In the genomic region with DNA sequence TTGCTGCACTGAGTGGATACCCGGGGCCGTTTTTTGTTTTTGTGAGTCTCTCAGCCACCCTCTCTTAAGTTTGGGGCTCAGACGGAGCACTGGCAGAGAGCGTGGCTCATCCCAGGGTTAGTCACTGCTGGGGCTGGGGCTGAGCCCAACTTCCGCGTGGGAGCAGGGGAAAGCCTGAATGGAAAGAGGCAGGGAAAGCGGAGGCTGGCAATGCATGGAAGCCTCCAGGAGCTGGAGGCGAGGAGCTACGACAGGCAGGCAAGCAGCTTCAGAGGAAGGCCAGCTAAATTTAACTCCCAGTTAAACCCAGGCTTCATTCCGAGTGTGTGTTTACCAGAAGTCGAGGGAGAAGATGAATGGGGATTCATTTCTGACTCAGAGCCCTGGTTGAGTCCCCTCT, we compare ENCODE assay signal across 8 mouse cellular contexts. TPM values are rescaled to one million over a fixed set of nuclear protein-coding genes. Genes with fewer than 3 reads are reported as not detected.
A peak's percentile ranks its signal among the peaks of the same experiment; 100 is the strongest.
DNase-seq lines count a peak whose midpoint lies in the region; ATAC-seq and TF ChIP-seq lines count a peak whose summit lies in the region.
"Had no signal": no experiment of that assay in that cellular context is flagged by ENCODE, and none has a peak within 500 bp of the region (broad histone marks: within the 10 kb centered on the region; RNA-seq: fewer than 3 reads in every experiment).

No protein-coding gene starts in this region.

- no peak for ATAC-seq in embryonic facial prominence, embryonic 11.5 days (replicated peaks; ENCODE audit: insufficient number of reproducible peaks, low FRiP score, low TSS enrichment, low read depth)
- ATAC-seq in intestine, postnatal 0 days = no peak

- 27% methylated on average over 11 of the region's 11 CpGs for WGBS in embryonic facial prominence, embryonic 11.5 days
- 32% methylated on average over 11 of the region's 11 CpGs for WGBS in intestine, postnatal 0 days
- 18% methylated on average over 11 of the region's 11 CpGs for WGBS in cerebellum, adult 2 months

- no peak overlapping the region for H3K27ac ChIP-seq in embryonic facial prominence, embryonic 11.5 days (replicated peaks; ENCODE audit: low read depth, low read length)
- H3K27ac ChIP-seq in intestine, postnatal 0 days (ENCODE audit: low read depth, low read length) = no peak overlapping the region
- no peak overlapping the region for H3K27ac ChIP-seq in cerebellum, adult 2 months (ENCODE audit: insufficient read depth, low read length)
- H3K27ac ChIP-seq: neural tube, embryonic 12.5 days had no signal

- H3K4me3 ChIP-seq in embryonic facial prominence, embryonic 11.5 days (ENCODE audit: low read depth, low read length) = no peak overlapping the region
- H3K4me3 ChIP-seq in intestine, postnatal 0 days (ENCODE audit: low read depth, low read length) = no peak overlapping the region
- H3K4me3 ChIP-seq in cerebellum, adult 2 months (replicated peaks; ENCODE audit: insufficient read depth, low read depth, low read length) = no peak overlapping the region
- H3K4me3 ChIP-seq: neural tube, embryonic 12.5 days had no signal

- TF ChIP-seq POLR2A in cerebellum, adult 2 months (IDR thresholded peaks at IDR 0.05; ENCODE audit: borderline replicate concordance, insufficient read depth, low read length) = no peak

- no peaks in the 10 kb centered on the region for H3K9me3 ChIP-seq in embryonic facial prominence, embryonic 11.5 days (replicated peaks; ENCODE audit: control insufficient read depth, low read length)
- no peaks in the 10 kb centered on the region for H3K9me3 ChIP-seq in intestine, postnatal 0 days (ENCODE audit: control insufficient read depth)
- H3K9me3 ChIP-seq: neural tube, embryonic 12.5 days had no signal

- no peaks in the 10 kb centered on the region for H3K36me3 ChIP-seq in embryonic facial prominence, embryonic 11.5 days (replicated peaks; ENCODE audit: control insufficient read depth, insufficient read depth, low read depth, low read length)
- H3K36me3 ChIP-seq in intestine, postnatal 0 days (ENCODE audit: control insufficient read depth, insufficient read depth) = no peaks in the 10 kb centered on the region
- H3K36me3 ChIP-seq: neural tube, embryonic 12.5 days had no signal

- H3K4me1 ChIP-seq in embryonic facial prominence, embryonic 11.5 days (ENCODE audit: control insufficient read depth, insufficient read depth, low read length) = no peaks in the 10 kb centered on the region
- no peaks in the 10 kb centered on the region for H3K4me1 ChIP-seq in intestine, postnatal 0 days (replicated peaks; ENCODE audit: control insufficient read depth, insufficient read depth, low read length)
- H3K4me1 ChIP-seq in cerebellum, adult 2 months (ENCODE audit: control insufficient read depth, insufficient read depth, low read length) = no peaks in the 10 kb centered on the region

- peak; percentile 49 for DNase-seq in ovary, postnatal 36 days (ENCODE audit: low spot score)
- DNase-seq in ovary, postnatal 14 days (ENCODE audit: low spot score) = no peak
- DNase-seq in embryonic facial prominence, embryonic 11.5 days (ENCODE audit: low spot score) = no peak
- peak; percentile 92 for DNase-seq in right cerebral cortex, adult 18-20 months
- DNase-seq in yolk sac, embryonic 10.5 days (ENCODE audit: low spot score) = no peak
- DNase-seq in cerebellum, adult 2 months = no peak

- H3K4me2 ChIP-seq in embryonic facial prominence, embryonic 11.5 days (ENCODE audit: low read depth, low read length) = no peak overlapping the region
- peak overlapping the region; percentile 21; the same call in 1 of the 2 replicates for H3K4me2 ChIP-seq in intestine, postnatal 0 days (replicated peaks; ENCODE audit: low read depth)
- H3K4me2 ChIP-seq: neural tube, embryonic 12.5 days had no signal

- no peak for TF ChIP-seq CTCF in intestine, postnatal 0 days (IDR thresholded peaks at IDR 0.05; ENCODE audit: low read depth)
- no peak for TF ChIP-seq CTCF in cerebellum, adult 2 months (IDR thresholded peaks at IDR 0.05; ENCODE audit: borderline replicate concordance, insufficient read depth, low read depth, low read length)

- H3K27me3 ChIP-seq in embryonic facial prominence, embryonic 11.5 days (ENCODE audit: control insufficient read depth, insufficient read depth, low read length) = no peaks in the 10 kb centered on the region
- no peaks in the 10 kb centered on the region for H3K27me3 ChIP-seq in intestine, postnatal 0 days (replicated peaks; ENCODE audit: control insufficient read depth, insufficient read depth, low read length)
- H3K27me3 ChIP-seq in cerebellum, adult 2 months (ENCODE audit: control insufficient read depth, insufficient read depth, low read length) = no peaks in the 10 kb centered on the region
- H3K27me3 ChIP-seq: neural tube, embryonic 12.5 days had no signal

- H3K9ac ChIP-seq in embryonic facial prominence, embryonic 11.5 days (replicated peaks; ENCODE audit: low read length) = 0 out of 2 replicates have a peak overlapping the region, but pooled peaks have one; percentile 23
- H3K9ac ChIP-seq in intestine, postnatal 0 days (ENCODE audit: low read depth, low read length) = no peak overlapping the region
- H3K9ac ChIP-seq: neural tube, embryonic 12.5 days had no signal

RNA-seq across cellular contexts. Expression of gene Atxn2, which starts 10.6 kb away (rescaled TPM):
- polyA plus RNA-seq in embryonic facial prominence, embryonic 11.5 days (2014; fragmentation: Nextera tagmentation; extraction: Ambion mirVana) = 57.6 and 61.5 TPM in 2 replicates
- polyA plus RNA-seq in intestine, postnatal 0 days (2015; fragmentation: Nextera tagmentation; extraction: Ambion mirVana) = 54.3 and 62.6 TPM in 2 replicates
- 149 and 165 TPM in 2 replicates for polyA plus RNA-seq in cerebellum, adult 2 months (2012; rRNA removed)

RNA-seq across cellular contexts. Expression of gene Brap, which starts 40.1 kb away (rescaled TPM):
- polyA plus RNA-seq in embryonic facial prominence, embryonic 11.5 days (2014; fragmentation: Nextera tagmentation; extraction: Ambion mirVana) = 37.4 and 38.7 TPM in 2 replicates
- 30.6 and 30.7 TPM in 2 replicates for polyA plus RNA-seq in intestine, postnatal 0 days (2015; fragmentation: Nextera tagmentation; extraction: Ambion mirVana)
- 51.2 and 54.4 TPM in 2 replicates for polyA plus RNA-seq in cerebellum, adult 2 months (2012; rRNA removed)

RNA-seq across cellular contexts. Expression of gene Acad10, which starts 40.2 kb away (rescaled TPM):
- polyA plus RNA-seq in embryonic facial prominence, embryonic 11.5 days (2014; fragmentation: Nextera tagmentation; extraction: Ambion mirVana) = 1.2 and 1.7 TPM in 2 replicates
- 5.3 and 5.6 TPM in 2 replicates for polyA plus RNA-seq in intestine, postnatal 0 days (2015; fragmentation: Nextera tagmentation; extraction: Ambion mirVana)
- 3.6 and 4.0 TPM in 2 replicates for polyA plus RNA-seq in cerebellum, adult 2 months (2012; rRNA removed)

Comparison
In these comparisons a context has a peak if more than half of its experiments do, and no peak if none do; other contexts are left out.
1. DNase-seq: peak in ovary, postnatal 36 days (single experiment) and right cerebral cortex, adult 18-20 months (single experiment); none in ovary, postnatal 14 days (single experiment), embryonic facial prominence, embryonic 11.5 days (single experiment), yolk sac, embryonic 10.5 days (single experiment) and cerebellum, adult 2 months (0 of 2).